Mouse (Mus musculus): ENCODE data around the gene Ccr9. TPM values are rescaled to one million over a fixed set of nuclear protein-coding genes. Genes with fewer than 3 reads are reported as not detected.

Ccr9 gene
- polyA plus RNA-seq, 1 experiment from 2014 or later, result 0.34 TPM

DNA sequence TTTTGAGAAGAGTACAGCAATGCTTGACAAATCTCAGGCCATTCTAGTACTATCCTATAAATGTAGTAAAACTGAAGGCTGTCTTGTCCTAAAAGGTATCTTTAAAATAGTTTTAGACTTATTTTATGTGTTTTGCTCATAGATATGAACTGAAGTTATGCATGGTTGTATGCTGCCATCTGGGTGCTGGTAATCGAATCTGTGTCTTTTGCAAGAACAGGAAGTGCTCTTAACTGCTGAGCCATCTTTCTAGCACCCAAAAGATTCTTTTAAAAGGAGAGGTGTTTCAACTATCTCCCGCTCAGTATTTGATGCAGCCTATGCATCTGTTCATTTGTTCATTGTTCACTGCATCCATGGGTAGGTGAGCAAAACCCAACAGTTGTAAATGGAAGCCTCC lies 127.0 kb downstream of the Ccr9 start:
- no peak for ATAC-seq (ENCODE audit: low FRiP score)
- Histone ChIP-seq H3K9me3 (ENCODE audit: control insufficient read depth, low read length) (no peaks in the 10 kb centered on the region), H3K4me3 (ENCODE audit: low read depth, low read length) (no peak overlapping the region), H3K4me2 (no peak overlapping the region), H3K36me3 (ENCODE audit: control insufficient read depth, insufficient read depth, low read length) (no peaks in the 10 kb centered on the region), H3K27ac (ENCODE audit: low read depth, low read length) (no peak overlapping the region), H3K4me1 (ENCODE audit: control insufficient read depth, insufficient read depth, low read length) (no peaks in the 10 kb centered on the region), H3K9ac (ENCODE audit: low read length) (no peak overlapping the region), H3K27me3 (ENCODE audit: control insufficient read depth, insufficient read depth, low read length) (no peaks in the 10 kb centered on the region)
- 86% methylated on average over 2 of the region's 2 CpGs for WGBS
- no peak for DNase-seq (ENCODE audit: low spot score, missing footprints)

DNA sequence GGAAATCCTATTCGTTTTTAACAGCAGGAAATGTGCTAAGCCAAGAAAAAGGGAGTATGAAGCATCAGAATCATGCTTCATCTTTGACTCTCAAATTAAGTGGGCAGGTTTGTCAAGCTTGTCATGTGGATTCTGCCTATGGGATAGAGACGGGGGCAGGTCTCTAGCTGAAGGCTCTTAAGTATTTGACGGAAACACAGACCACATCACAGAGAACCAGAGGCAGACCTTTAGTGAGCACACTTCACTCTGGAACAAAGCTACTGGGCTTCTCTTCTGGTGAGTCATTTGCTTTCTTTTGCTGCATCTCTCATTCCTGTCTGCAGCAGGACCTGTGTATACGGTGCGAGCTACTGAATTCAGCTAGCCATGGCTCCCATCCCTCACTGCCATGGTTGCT lies 128.0 kb downstream of the Ccr9 start, which contains the start of gene Cxcr6:
TSS of gene Cxcr6 (plus strand) at position 209 of the 400 bp plus-strand sequence.
- WGBS, result 87% methylated on average over 5 of the region's 5 CpGs
- Histone ChIP-seq H3K27me3 (ENCODE audit: control insufficient read depth, insufficient read depth, low read length) (no peaks in the 10 kb centered on the region), H3K4me3 (ENCODE audit: low read depth, low read length) (no peak within 1 kb of the TSS), H3K27ac (ENCODE audit: low read depth, low read length) (no peak within 1 kb of the TSS), H3K9me3 (ENCODE audit: control insufficient read depth, low read length) (no peaks in the 10 kb centered on the region), H3K36me3 (ENCODE audit: control insufficient read depth, insufficient read depth, low read length) (no peaks in the 10 kb centered on the region), H3K4me2 (no peak within 1 kb of the TSS), H3K9ac (ENCODE audit: low read length) (no peak within 1 kb of the TSS), H3K4me1 (ENCODE audit: control insufficient read depth, insufficient read depth, low read length) (no peaks in the 10 kb centered on the region)
- ATAC-seq (ENCODE audit: low FRiP score) (no peak), DNase-seq (ENCODE audit: low spot score, missing footprints) (no peak)

- Histone ChIP-seq H3K4me3 (ENCODE audit: low read depth, low read length) (no peak overlapping the region), H3K4me2 (no peak overlapping the region), H3K9ac (ENCODE audit: low read length) (no peak overlapping the region), H3K4me1 (ENCODE audit: control insufficient read depth, insufficient read depth, low read length) (no peaks in the 10 kb centered on the region), H3K27ac (ENCODE audit: low read depth, low read length) (no peak overlapping the region), H3K27me3 (ENCODE audit: control insufficient read depth, insufficient read depth, low read length) (no peaks in the 10 kb centered on the region), H3K9me3 (ENCODE audit: control insufficient read depth, low read length) (no peaks in the 10 kb centered on the region), H3K36me3 (ENCODE audit: control insufficient read depth, insufficient read depth, low read length) (no peaks in the 10 kb centered on the region)
- DNase-seq (ENCODE audit: low spot score, missing footprints) (no peak), ATAC-seq (ENCODE audit: low FRiP score) (no peak)
- WGBS, result 76% methylated on average over 7 of the region's 7 CpGs
Measured at GRCm38 (mm10) chr9:123808583-123808982, 130.3 kb downstream of the Ccr9 start.

GRCm38 (mm10) chr9:123811831-123812230 lies 133.6 kb downstream of the Ccr9 start:
- 97% methylated on average over 3 of the region's 3 CpGs for WGBS
- H3K36me3 ChIP-seq (ENCODE audit: control insufficient read depth, insufficient read depth, low read length), result no peaks in the 10 kb centered on the region
- no peak for ATAC-seq (ENCODE audit: low FRiP score)
- no peak for DNase-seq (ENCODE audit: low spot score, missing footprints)
- H3K4me2 ChIP-seq, result no peak overlapping the region
- H3K4me1 ChIP-seq (ENCODE audit: control insufficient read depth, insufficient read depth, low read length), result no peaks in the 10 kb centered on the region
- no peaks in the 10 kb centered on the region for H3K9me3 ChIP-seq (ENCODE audit: control insufficient read depth, low read length)
- H3K9ac ChIP-seq (ENCODE audit: low read length), result no peak overlapping the region
- H3K4me3 ChIP-seq (ENCODE audit: low read depth, low read length), result no peak overlapping the region
- H3K27me3 ChIP-seq (ENCODE audit: control insufficient read depth, insufficient read depth, low read length), result no peaks in the 10 kb centered on the region
- H3K27ac ChIP-seq (ENCODE audit: low read depth, low read length), result no peak overlapping the region

DNA sequence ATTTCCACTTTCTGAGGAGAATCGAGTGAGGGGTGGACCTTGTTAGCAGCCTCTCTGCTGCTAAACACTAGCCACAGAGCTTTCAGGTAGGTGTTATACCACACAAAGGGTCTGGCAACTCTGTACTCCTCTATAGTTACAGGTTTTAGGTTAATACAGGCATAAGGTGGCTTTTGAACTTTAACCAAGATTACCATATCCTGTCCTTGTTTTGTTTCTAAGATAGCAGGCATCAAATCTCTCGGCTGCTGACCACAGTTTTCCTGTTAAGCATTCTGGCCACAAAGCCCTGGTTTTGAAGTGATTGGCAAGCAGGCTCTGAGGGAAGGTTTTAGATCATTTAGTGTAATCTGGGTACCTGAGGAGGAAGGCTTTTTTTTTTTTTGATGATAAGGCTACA lies 136.1 kb downstream of the Ccr9 start:
- Histone ChIP-seq H3K4me1 (ENCODE audit: control insufficient read depth, insufficient read depth, low read length) (no peaks in the 10 kb centered on the region), H3K27me3 (ENCODE audit: control insufficient read depth, insufficient read depth, low read length) (no peaks in the 10 kb centered on the region), H3K4me3 (ENCODE audit: low read depth, low read length) (no peak overlapping the region), H3K9me3 (ENCODE audit: control insufficient read depth, low read length) (no peaks in the 10 kb centered on the region), H3K9ac (ENCODE audit: low read length) (no peak overlapping the region), H3K36me3 (ENCODE audit: control insufficient read depth, insufficient read depth, low read length) (no peaks in the 10 kb centered on the region), H3K4me2 (no peak overlapping the region), H3K27ac (ENCODE audit: low read depth, low read length) (no peak overlapping the region)
- DNase-seq (ENCODE audit: low spot score, missing footprints), result no peak
- ATAC-seq (ENCODE audit: low FRiP score), result no peak
- 97% methylated on average over 2 of the region's 2 CpGs for WGBS

DNA sequence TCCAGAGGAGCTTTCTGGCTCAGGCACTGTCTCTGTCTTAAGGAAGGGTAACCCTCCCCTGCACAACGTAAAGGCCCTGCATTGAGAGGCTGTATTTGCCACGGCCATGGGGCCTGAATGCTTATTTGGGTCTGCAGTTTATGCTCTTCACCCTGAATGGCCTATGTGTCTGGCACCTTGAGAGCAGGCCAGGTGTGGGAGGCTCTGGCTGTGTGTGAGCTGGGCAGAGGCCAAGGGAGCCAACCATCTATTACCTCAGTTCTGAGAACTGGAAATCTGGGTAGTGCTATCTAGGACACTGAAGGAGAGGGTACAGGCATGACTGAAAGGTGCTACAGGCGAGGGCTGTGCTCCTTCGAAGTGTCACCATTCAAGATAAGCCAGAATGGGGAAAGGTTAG lies 136.6 kb downstream of the Ccr9 start:
- DNase-seq (ENCODE audit: low spot score, missing footprints) (no peak), ATAC-seq (ENCODE audit: low FRiP score) (no peak)
- WGBS, result 90% methylated on average over 4 of the region's 4 CpGs
- no peaks in the 10 kb centered on the region for H3K9me3 ChIP-seq (ENCODE audit: control insufficient read depth, low read length)
- no peak overlapping the region for H3K4me2 ChIP-seq
- no peak overlapping the region for H3K9ac ChIP-seq (ENCODE audit: low read length)
- H3K4me3 ChIP-seq (ENCODE audit: low read depth, low read length), result no peak overlapping the region
- H3K36me3 ChIP-seq (ENCODE audit: control insufficient read depth, insufficient read depth, low read length), result no peaks in the 10 kb centered on the region
- H3K4me1 ChIP-seq (ENCODE audit: control insufficient read depth, insufficient read depth, low read length), result no peaks in the 10 kb centered on the region
- no peaks in the 10 kb centered on the region for H3K27me3 ChIP-seq (ENCODE audit: control insufficient read depth, insufficient read depth, low read length)
- H3K27ac ChIP-seq (ENCODE audit: low read depth, low read length), result no peak overlapping the region

GRCm38 (mm10) chr9:123815444-123815843 lies 137.2 kb downstream of the Ccr9 start:
- H3K9me3 ChIP-seq (ENCODE audit: control insufficient read depth, low read length), result no peaks in the 10 kb centered on the region
- no peak for ATAC-seq (ENCODE audit: low FRiP score)
- no peaks in the 10 kb centered on the region for H3K36me3 ChIP-seq (ENCODE audit: control insufficient read depth, insufficient read depth, low read length)
- no peak overlapping the region for H3K27ac ChIP-seq (ENCODE audit: low read depth, low read length)
- H3K27me3 ChIP-seq (ENCODE audit: control insufficient read depth, insufficient read depth, low read length), result no peaks in the 10 kb centered on the region
- no peaks in the 10 kb centered on the region for H3K4me1 ChIP-seq (ENCODE audit: control insufficient read depth, insufficient read depth, low read length)
- H3K9ac ChIP-seq (ENCODE audit: low read length), result no peak overlapping the region
- no peak for DNase-seq (ENCODE audit: low spot score, missing footprints)
- H3K4me2 ChIP-seq, result no peak overlapping the region
- no peak overlapping the region for H3K4me3 ChIP-seq (ENCODE audit: low read depth, low read length)
- WGBS, result 85% methylated on average over 3 of the region's 3 CpGs

DNA sequence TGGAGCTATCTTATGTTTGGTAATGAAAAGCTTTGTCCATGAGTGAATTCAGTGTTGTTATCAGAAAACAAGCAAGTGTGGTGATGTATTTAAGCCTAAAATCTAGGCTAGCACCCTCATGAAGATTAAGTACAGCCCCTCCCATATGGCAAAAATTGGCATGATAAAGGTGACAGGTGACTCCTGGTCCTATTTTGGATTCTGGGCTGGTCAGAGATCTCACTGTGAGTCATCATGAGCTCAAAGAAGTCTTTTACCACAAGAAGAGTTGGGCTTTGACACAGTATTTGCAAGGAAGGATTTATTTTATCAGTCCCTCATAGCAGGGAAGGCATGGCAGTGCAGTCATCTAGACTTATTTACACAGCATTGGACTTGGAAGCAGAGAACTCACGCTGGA lies 137.8 kb downstream of the Ccr9 start:
- no peaks in the 10 kb centered on the region for H3K36me3 ChIP-seq (ENCODE audit: control insufficient read depth, insufficient read depth, low read length)

DNA sequence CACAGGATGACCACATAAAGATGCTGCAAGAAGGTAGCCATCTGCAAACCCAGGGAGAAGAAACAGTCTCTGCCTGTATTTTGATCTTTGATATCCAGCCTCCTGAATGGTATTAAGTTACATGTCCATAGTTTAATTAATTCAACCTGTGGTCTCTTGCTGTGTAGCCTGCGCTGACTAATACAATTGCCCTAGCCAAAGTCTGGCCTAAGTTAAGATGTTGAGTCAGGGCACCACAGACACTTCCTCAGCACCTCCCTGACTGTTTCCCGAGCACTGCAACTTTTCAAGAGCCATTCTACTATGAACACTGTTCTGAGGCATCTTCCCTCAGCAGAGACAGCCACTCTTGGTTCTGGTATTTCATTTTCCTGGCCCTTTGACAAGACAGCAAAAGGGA lies 140.4 kb downstream of the Ccr9 start:
- 84% methylated on average over 2 of the region's 2 CpGs for WGBS
- no peak overlapping the region for H3K4me3 ChIP-seq (ENCODE audit: low read depth, low read length)
- H3K27me3 ChIP-seq (ENCODE audit: control insufficient read depth, insufficient read depth, low read length), result no peaks in the 10 kb centered on the region
- peaks cover 4% of the 10 kb centered on the region; the same call in 1 of the 2 replicates for H3K36me3 ChIP-seq (ENCODE audit: control insufficient read depth, insufficient read depth, low read length)
- H3K9ac ChIP-seq (ENCODE audit: low read length), result no peak overlapping the region
- no peak overlapping the region for H3K27ac ChIP-seq (ENCODE audit: low read depth, low read length)
- H3K4me2 ChIP-seq, result no peak overlapping the region
- no peaks in the 10 kb centered on the region for H3K4me1 ChIP-seq (ENCODE audit: control insufficient read depth, insufficient read depth, low read length)
- no peaks in the 10 kb centered on the region for H3K9me3 ChIP-seq (ENCODE audit: control insufficient read depth, low read length)
- DNase-seq (ENCODE audit: low spot score, missing footprints), result no peak
- ATAC-seq (ENCODE audit: low FRiP score), result no peak

More for the DNA sequence above, 137.8 kb downstream of the Ccr9 start:
- H3K27ac ChIP-seq (ENCODE audit: low read depth, low read length), result no peak overlapping the region
- no peaks in the 10 kb centered on the region for H3K27me3 ChIP-seq (ENCODE audit: control insufficient read depth, insufficient read depth, low read length)
- DNase-seq (ENCODE audit: low spot score, missing footprints) (no peak), ATAC-seq (ENCODE audit: low FRiP score) (no peak)
- WGBS, result 86% methylated on average over 1 of the region's 1 CpGs
- H3K9me3 ChIP-seq (ENCODE audit: control insufficient read depth, low read length), result no peaks in the 10 kb centered on the region
- H3K4me1 ChIP-seq (ENCODE audit: control insufficient read depth, insufficient read depth, low read length), result no peaks in the 10 kb centered on the region
- H3K4me3 ChIP-seq (ENCODE audit: low read depth, low read length), result no peak overlapping the region
- no peak overlapping the region for H3K4me2 ChIP-seq
- no peak overlapping the region for H3K9ac ChIP-seq (ENCODE audit: low read length)

DNA sequence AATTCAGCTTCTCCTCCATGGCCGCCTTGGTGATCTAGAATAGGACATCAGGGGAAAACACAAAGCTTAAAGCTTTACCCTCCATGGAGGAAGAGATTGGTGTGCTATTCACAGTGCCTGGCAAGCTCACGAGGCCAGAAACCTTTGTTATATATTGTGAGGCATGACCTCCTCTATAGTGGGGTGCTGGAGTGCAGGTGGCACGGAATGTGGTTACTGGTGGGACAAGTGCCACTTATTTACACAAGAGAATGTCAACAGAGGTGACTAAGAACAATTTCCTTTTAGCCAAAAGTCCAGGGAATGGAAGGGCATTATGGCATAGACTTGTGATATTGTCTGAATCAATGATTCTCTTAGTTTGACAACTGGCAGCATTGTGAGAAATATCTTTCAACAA lies 148.4 kb downstream of the Ccr9 start:
- Histone ChIP-seq H3K4me1 (ENCODE audit: control insufficient read depth, insufficient read depth, low read length) (no peaks in the 10 kb centered on the region), H3K27ac (ENCODE audit: low read depth, low read length) (no peak overlapping the region), H3K9ac (ENCODE audit: low read length) (no peak overlapping the region), H3K27me3 (ENCODE audit: control insufficient read depth, insufficient read depth, low read length) (no peaks in the 10 kb centered on the region), H3K4me3 (ENCODE audit: low read depth, low read length) (no peak overlapping the region), H3K4me2 (no peak overlapping the region), H3K36me3 (ENCODE audit: control insufficient read depth, insufficient read depth, low read length) (peaks cover 11% of the 10 kb centered on the region; the same call in 1 of the 2 replicates), H3K9me3 (ENCODE audit: control insufficient read depth, low read length) (no peaks in the 10 kb centered on the region)
- no peak for DNase-seq (ENCODE audit: low spot score, missing footprints)
- no peak for ATAC-seq (ENCODE audit: low FRiP score)
- WGBS, result 83% methylated on average over 3 of the region's 3 CpGs

Measured in midbrain, embryonic 11.5 days (tissue).